Mouse (Mus musculus) left cerebral cortex, adult 11 months (tissue): ENCODE measurements around the gene Rc3h1.
A peak's percentile ranks its signal among the peaks of the same experiment; 100 is the strongest.
"Not testable (repeated sequence)": the region's sequence is repeated elsewhere in the genome, so short reads cannot be mapped to it uniquely, and the experiment has no call there.

Experiments used
- DNase-seq: peaks from one replicate; pipeline ENCODE4 v3.0.0; 2022; ENCODE audit warnings: low spot score

Gene Rc3h1

DNA sequence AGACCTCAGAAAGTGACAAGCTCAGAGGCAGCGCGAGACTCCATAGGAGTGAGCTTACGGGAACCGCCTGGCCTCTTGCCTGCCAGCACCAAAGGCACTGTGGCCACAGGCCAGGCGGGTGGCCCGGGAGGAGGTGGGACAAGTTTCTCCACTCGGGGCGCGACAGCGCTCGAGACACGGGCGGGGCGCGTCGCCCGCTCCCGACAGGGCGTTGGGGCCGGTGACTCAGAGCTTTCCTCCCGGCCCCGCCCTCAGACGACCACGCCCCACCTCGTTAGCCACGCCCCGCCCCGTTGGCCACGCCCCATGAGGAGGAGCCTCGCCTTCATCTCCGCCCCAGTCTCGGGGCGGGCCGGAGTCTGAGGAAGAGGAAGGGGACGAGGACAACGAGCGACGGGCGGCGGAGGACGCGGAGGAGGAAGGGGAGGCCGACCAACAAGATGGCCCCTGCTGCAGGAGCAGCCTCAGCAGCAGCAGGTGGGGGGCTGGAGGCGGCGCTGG, at the start of gene Rc3h1:
Gene Rc3h1 (plus strand): TSS at position 362 of the 501 bp plus-strand sequence.
- DNase-seq, result peak; percentile 89

DNA sequence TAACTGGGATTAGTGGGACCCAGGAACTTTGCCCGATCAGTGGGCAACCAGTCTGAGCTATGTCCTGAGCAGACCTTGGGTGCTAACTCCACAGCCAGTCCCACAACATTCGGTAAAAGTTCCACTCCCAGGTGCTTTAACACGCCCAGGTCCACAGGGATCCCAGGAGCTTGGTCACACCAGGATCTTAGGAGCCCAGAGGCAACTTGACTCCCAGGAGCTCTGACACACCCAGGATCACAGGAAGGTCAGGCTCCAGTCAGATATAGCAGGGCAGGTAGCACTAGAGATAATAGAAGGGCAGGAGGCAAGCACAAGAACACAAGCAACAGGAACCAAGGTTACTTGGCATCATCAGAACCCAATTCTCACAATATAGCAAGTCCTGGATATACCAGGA, 48.1 kb upstream of the Rc3h1 start:
- DNase-seq, result no peak

DNA sequence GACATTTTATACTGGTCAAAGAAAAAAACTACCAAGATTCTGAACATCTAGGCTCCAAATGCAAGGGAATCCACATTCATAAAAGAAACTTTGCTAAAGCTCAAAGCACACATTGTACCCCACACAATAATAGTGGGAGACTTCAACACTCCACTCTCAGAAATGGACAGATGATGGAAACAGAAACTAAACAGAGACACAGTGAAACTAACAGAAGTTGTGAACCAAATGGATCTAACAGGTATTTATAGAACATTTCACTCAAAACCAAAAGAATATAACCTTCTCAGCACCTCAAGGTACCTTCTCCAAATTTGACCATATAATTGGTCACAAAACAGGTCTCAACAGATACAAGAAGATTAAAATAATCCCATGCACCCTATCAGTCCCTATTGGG, 46.3 kb upstream of the Rc3h1 start:
- DNase-seq, result not testable (repeated sequence)

DNA sequence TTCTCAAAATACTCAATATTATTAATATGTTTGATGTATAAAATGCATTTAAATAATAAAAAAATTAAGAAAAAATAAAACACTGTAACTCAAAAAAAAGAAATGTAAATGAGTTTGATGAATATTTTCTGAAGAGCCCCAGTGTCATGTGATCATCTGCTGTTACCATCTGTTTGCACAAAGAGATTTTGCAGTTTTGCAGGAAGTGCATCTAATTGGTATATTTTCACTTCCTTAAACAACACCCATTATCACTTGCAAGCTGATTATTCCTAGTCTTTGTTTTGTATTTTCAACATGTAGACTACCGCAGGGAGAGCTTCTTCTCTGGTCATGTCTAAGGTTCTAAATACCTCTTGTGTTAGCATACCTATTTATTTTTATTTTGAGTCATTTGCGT, 45.1 kb upstream of the Rc3h1 start:
- DNase-seq, result no peak

DNA sequence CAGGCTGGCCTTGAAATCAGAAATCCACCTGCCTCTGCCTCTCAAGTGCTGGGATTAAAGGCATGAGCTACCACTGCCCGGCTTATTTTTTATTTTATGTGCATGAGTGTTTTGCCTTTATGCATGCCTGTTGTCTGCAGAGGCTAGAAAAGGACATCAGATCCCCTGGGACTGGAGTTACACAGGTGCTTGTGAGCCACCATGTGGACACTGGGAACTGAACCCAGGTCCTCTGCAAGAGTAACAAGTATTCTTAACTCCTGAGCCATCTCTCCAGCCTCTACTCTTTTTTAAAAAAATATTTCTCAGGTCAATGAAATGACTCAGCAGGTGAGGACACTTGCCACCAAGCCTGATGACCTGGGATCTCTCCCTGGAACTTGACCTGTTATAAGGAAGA, 44.6 kb upstream of the Rc3h1 start:
- no peak for DNase-seq

DNA sequence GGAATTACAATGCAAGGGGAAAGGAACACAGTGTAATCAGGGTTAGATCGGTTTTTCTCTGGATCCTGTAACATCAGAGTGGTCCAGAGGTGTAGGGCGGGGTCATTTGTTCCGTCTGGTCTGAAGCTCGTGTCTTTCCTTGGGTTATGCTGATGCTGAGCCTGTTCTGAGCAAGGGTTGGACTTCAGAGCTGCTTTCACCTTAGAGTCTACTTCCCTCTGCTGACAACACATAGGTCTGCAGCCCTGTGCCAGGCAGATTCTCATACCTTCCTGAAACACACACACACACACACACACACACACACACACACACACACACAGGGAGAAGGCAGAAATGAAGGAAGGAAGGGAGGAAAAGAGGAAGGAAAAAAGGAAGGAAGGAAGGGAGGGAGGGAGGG, 43.2 kb upstream of the Rc3h1 start:
- DNase-seq, result peak; percentile 28

DNA sequence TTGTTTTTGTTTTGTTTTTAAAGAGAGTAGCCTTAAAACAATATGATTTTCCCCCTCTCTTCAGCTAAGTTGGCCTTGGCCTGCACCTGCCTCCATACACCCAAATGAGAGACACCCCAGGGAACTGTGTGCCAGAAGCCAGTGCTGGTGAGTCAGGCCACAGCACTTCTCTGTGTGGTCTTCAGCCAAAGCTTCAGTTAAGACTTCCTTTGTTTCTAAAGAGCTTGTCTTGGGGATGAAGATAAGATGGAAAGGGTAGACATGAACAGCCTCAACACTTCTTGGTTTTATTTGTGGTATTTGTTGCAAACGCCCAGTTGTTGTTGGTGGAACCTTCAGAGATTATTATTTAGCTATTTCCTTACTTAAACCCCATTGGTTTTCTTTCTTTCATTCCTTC, 31.5 kb upstream of the Rc3h1 start:
- no peak for DNase-seq

DNA sequence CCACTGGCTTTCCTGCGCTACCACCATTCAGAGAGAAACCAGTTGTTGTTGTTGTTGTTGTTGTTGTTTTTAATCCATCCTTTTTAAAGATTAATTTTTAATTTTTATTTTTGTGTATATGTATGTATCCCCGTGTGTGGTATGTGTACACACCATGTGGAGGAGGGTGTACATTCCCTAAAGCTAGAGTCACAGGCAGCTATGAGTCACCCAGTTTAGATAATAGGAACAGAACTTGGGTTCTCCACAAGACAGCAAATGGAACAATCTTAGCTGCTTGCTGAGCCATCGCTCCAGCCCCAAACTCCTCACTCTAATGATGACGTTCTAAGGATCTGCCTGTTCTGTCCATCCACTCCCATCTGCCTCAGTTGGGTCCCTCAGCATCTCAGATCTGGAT, 29.2 kb upstream of the Rc3h1 start:
- DNase-seq, result no peak

DNA sequence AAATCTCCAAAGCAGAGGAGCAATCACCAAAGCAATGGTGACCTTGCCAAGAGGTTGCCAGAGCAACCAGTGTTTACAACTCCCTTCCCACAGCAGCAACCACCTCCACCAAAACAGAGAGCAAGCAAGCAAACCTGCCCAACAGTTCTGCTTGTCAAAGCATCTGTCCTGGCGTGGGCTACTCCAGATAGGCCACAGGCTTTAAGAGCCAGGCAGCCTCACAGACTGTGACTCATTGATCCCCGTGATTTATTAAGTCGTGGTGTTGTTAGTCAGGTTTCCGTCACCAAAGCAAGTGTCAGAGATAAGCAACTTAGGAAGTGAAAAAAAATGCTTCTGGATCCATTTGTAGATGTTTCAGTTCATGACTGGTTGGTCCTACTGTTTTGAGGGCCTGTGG, 27.7 kb upstream of the Rc3h1 start:
- DNase-seq, result no peak

DNA sequence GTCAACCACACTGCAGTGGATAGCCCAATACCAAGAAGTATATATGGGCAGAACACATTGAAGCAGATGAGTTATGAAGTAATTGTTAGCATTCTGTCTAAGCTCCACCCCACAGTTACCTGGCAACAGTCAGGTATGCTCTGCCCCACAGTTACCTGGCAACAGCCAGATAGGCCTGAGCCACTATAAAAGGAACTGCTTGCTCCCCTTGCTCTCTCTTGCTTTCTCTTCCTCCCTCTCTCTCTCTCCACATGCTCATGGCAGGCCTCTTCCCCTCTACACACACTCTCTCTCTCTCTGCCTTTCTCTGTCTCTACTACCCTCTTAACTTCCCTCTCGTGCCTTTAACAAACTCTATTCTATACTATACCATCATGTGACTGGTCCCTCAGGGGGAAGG, 24.8 kb upstream of the Rc3h1 start:
- not testable (repeated sequence) for DNase-seq

DNA sequence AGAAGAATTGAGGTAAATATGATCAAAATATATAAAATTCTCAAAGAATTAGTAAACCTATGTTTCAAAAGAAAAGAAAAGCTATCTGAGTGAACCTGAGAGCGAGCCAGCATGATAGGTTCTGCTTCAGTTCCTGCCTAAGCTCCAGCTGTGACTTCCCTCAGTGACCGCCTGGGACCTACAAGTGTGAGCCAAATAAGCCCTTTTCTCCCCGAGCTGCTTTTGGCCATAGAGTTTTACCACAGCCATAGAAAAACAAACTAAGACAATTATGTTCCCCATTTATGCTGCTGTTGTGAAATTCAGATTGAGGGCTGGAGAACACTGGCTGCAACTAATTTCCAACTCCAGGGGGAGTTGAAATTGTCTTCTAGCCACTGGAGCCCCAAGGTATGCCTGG, 24.2 kb upstream of the Rc3h1 start:
- no peak for DNase-seq

DNA sequence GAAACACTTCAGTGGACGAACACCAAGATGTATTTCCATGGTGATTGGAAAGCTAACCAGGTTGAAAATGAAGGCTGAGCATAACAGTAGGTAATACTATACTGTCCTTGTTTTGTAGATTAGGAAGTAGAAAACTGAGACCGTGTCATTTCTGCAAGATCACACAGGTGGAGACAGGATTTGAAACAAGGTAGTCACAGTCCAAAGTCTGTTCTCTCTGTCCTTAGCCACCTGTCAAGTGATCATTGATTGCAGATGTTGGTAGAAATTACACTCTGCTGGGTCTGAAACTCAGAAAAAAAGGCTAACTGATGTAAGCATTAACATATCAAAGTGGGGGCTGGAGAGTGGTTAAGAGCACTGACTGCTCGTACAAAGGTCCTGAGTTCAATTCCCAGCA, 21.9 kb upstream of the Rc3h1 start:
- no peak for DNase-seq

DNA sequence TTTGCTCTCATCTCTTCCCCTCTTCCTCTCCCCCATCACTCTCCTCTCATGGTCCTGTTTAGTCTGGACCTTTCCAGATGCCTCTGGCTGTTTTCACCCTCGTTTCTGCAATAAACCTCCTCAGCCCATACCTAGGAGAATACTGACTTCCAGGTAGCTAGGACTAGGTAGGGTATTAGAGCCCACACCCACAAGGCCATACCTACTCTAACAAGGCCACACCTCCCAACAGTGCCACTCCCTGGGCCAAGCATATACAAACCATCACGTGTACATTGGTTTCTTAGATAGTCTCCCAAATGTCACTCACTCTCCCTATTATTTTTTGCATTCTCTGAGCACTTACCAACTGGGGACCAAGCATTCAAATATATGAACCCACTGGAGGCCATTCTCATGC, 21.2 kb upstream of the Rc3h1 start:
- DNase-seq, result no peak

DNA sequence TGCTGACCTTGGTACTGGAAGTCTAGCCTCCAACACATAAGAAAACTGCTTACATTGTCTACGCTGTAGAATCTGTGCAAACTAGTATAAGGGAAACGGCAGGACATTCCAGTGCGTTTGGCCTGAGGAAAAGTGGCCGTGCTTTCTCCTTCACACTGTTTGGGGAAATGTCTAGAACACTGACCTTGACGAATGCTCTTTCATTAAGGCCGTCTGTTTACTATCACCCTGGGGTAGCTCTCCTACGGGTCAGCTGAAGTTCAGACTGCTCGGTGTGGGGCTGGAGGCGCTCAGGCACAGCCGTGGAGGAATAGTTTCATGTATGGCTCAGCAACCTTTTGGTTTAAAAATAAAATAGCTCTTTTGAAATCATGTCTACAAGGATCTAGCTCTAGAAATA, 6.5 kb upstream of the Rc3h1 start:
- DNase-seq, result no peak

DNA sequence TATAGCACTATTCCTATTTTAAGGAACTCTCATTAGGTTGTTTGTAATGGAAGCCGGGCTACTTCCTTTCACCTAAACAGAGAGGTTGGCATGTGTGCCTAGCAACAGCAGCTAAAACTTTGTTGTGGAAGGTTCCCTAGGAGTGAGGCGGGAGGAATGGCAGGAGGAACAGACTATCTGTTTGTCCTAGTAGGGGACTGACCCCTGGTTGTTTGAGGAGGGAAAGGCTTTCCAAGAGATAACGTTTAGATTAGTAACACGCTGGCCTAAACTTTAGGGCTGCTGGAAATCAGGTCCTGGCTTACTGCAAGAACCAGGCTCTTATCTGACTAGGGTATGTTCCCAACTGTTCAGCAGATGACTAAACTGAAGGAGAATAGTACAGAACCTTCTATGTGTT, 2.2 kb upstream of the Rc3h1 start:
- no peak for DNase-seq

DNA sequence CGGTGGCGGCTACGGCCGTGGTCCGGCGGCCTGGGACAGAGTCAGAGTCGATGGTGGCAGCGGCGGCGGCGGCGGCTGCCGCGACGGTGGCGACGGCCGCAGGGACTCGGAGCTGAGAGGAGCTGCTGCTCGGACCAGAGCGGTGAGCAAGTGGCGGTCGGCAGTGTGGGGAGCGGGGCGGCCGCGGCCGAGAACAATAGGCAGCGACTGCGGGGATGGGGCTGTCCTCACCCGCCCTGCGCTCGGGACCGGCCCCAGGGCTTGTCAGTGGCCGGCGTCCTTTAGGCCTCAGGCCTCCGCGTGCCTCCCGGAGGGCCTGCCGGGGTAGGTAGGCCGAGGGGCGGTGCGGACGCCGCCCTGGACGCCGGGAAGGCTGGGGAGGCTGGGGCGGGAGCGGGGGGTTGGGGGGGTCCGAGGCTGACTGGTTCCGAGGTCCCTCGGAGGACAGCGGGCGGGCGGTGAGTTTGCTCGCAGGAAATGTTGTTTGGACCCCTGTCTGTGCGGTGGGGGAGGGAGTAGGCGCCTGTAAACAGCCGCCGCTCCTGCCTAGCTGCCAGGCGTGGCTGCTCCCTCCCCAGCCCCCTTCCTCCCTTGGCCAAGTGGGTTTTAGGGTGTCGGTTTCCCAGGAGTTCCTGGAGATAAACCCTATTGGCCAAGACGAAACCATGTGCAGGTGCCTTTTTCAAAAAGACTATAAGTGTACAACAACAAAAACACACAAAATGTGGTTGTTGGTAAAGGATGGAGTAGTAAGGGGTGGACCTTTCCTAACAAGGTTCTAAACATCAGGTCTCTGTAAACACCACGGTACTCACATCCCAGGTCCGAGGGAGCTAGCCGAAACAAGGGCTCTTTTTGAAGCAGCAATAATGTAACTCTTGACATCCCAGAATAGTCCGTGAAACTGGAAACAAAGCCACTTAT, 602 bp downstream of the Rc3h1 start:
- DNase-seq, result no peak

DNA sequence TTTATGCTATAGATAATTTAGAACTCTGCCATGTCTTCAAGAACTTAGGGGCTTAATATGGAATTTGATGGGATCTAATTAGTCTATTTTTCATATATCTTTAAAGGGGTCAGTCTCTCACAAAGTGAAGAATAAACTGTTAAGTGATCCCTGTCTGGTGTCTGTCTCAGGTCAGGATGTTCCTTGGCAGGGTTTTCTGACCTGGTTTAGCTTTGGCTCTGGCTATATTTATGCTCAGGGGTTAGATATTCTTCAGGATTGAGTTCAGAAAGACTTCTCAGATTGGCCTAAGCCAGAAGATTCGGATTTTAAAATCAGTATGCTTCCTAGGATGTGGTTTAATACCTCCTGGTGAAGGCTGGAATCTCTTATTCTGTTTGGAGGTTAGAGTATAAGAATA, 4.0 kb downstream of the Rc3h1 start:
- DNase-seq, result no peak

DNA sequence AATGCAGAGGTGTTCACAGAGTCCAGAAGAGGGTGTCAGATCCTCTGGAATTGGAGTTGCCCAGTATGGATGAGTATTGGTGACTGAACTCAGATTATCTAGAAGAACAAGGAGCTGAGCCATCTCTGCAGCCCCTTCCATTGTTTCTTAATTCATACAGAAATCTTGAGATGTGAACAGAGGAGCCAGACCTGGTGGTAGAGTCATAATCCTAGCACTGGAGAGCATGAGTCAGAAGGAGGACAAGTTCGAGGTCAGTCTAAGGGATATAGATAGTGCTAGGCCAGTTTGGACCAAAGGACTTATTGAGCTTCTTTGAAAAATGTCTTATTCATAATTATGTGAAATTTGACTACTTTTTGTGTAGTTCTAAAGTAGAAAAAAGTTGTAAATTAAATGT, 4.6 kb downstream of the Rc3h1 start:
- no peak for DNase-seq

DNA sequence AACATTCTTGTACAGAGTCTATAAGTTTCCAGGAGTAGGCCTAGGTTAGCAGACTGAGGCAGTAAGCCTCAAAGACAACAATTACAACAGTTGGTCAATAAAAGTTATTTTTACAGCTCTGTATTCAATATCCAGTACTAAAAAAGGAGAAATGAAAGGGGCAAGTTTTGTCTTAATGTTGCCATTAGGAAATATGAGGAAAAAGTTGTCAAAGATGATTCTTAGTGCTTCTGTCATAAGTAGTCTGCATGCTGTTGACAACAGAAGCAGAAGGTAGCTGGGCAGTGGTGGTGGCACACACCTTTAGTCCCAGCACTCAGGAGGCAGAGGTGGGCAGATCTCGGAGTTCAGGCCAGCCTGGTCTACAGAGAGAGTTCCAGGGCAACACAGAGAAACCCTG, 13.2 kb downstream of the Rc3h1 start:
- no peak for DNase-seq

DNA sequence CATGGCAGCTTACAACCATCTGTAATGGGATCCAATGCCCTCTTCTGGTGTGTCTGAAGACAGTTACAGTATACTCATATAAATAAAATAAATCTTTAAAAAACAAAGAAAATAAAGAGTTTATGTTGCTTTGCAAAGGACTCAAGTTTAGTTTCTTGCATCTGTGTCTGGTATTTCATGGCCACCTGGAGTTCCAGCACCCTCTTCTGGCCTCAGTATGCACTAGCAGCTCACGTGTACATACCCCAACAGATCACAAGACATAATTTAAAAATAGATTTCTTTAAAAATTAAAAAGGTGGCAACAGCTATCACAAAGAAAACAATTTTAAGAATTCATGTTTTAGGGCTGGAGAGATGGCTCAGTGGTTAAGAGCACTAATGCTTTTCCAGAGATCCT, 15.7 kb downstream of the Rc3h1 start:
- no peak for DNase-seq

DNA sequence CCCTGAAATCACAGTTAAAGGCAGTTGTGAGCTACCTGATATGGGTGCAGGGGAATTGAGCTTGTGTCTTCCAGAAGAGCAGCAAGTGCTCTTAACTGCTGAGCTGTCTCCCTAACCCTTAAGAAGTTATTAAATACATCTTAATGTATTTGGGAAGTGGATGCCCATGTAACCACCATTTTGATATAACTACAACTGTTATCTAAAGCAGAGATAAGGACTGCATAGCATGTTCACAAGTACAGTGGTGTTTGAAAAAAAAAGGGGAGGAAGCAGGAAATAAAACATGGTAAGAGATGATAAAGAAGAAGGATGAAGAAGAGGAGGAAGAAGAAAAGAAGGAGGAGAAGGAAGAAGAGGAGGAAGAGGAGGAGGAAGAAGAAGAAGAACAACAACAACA, 25.1 kb downstream of the Rc3h1 start:
- DNase-seq, result no peak

DNA sequence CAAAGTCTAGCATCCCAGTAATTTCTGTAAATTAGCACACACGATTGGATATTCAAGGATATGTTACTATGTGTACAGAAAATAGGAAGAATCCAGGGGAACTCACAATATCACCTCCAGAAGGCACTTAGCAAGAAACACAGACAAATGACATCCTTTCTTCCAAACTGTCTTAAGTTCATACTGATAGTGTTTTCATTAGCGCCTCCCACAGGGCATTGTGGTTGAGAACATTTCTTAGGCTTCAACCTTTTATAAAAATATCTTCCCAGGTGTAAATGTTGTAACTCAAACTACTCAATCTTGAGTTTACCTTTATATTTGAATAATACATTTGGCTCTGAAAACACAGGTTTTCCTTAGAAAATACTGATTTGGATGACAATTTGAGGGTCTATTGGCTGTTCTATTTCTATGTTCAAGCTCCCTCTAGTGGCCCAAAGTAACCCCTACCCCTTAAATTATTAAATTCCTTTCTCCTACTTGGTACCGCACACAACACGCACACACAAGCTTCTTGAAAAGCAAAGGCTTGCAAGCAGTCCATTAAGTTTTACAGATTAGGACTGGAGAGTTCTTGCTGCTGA, 27.8 kb downstream of the Rc3h1 start:
- peak; percentile 22 for DNase-seq

DNA sequence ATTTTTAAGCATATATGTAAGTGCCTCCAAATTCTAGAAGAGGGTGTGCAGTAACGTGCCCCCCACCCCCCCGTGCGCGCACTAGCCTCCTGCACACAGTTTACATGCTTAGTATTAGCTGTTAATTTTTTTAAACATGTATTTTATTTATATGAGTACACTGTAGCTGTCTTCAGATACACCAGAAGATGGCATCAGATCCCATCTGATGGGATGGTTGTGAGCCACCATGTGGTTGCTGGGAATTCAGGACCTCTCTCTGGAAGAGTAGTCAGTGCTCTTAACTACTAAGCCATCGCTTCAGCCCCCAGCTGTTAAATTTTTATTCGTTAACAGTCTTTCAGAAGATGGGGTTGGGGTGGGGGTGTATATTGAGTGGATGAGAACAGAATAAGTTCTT, 29.3 kb downstream of the Rc3h1 start:
- DNase-seq, result no peak

DNA sequence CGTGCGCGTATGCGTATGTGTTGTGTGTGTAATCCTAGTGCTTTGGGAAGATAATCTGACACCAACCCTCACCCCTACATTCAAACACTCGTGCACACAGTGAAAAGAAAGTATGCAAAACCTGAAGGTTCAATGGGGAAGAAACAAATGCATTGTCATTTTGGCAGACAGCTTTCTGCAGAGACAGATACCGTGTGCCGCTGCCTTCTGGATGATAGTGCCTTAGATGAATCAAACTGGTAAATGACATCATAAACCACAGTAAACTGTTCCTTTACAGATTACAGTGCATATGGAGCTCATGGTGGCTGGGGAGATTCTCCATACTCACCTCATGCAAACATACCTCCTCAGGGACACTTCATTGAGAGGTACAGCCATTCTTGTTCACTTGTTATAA, 57.0 kb downstream of the Rc3h1 start:
- no peak for DNase-seq
